Mouse (Mus musculus): ENCODE measurements around the gene Arrdc5.

GRCm38 (mm10) chr17:56288866-56289265 lies 11.2 kb downstream of the Arrdc5 start:
- TF ChIP-seq CTCF (IDR thresholded peaks at IDR 0.05; ENCODE audit: extremely low read depth, insufficient read depth, insufficient read length, insufficient replicate concordance) (no peak), POLR2A (IDR thresholded peaks at IDR 0.05; ENCODE audit: low read depth, low read length) (no peak)

Data from spleen, adult 2 months (tissue).